Mouse (Mus musculus): ENCODE results near the gene Spty2d1.

GRCm38 (mm10) chr7:46974648-46975047 lies 33.6 kb downstream of the Spty2d1 start:
- no peak for TF ChIP-seq CTCF (IDR thresholded peaks at IDR 0.05)
- TF ChIP-seq EP300 (IDR thresholded peaks at IDR 0.05) = no peak

All from lung, postnatal 0 days (tissue).